Mouse (Mus musculus): ENCODE measurements around the gene Mrpl2.

Gene Mrpl2

GRCm38 (mm10) chr17:46627409-46627808, 18.6 kb upstream of the Mrpl2 start:
- DNase-seq (ENCODE audit: low spot score) = no peak

- DNase-seq (ENCODE audit: low spot score) = peak; percentile 34
These were observed 17.6 kb upstream of the Mrpl2 start for GRCm38 (mm10) chr17:46628471-46628790.

- DNase-seq (ENCODE audit: low spot score) = peak; percentile 80
These were observed 17.0 kb upstream of the Mrpl2 start, which contains the start of gene Ptk7 for GRCm38 (mm10) chr17:46628791-46629684. Gene Ptk7 (minus strand): TSS chr17:46629504.

- peak; percentile 75 for DNase-seq (ENCODE audit: low spot score)
These were observed 16.2 kb upstream of the Mrpl2 start for GRCm38 (mm10) chr17:46629685-46630441.

- DNase-seq (ENCODE audit: low spot score) = peak; percentile 67
These were observed 9.1 kb upstream of the Mrpl2 start for GRCm38 (mm10) chr17:46636831-46637523.

GRCm38 (mm10) chr17:46639929-46640328, 6.1 kb upstream of the Mrpl2 start:
- DNase-seq (ENCODE audit: low spot score) = no peak

GRCm38 (mm10) chr17:46642060-46642459, 4.0 kb upstream of the Mrpl2 start:
- no peak for DNase-seq (ENCODE audit: low spot score)

- no peak for DNase-seq (ENCODE audit: low spot score)
These were observed 1.8 kb upstream of the Mrpl2 start for GRCm38 (mm10) chr17:46644152-46644805.

- DNase-seq (ENCODE audit: low spot score) = peak; percentile 79
These were observed 1.0 kb upstream of the Mrpl2 start for GRCm38 (mm10) chr17:46644916-46645475.

GRCm38 (mm10) chr17:46646322-46646662, 263 bp downstream of the Mrpl2 start:
- DNase-seq (ENCODE audit: low spot score) = no peak

- no peak for DNase-seq (ENCODE audit: low spot score)
These were observed 1.2 kb downstream of the Mrpl2 start for GRCm38 (mm10) chr17:46647279-46647678.

- DNase-seq (ENCODE audit: low spot score) = no peak
These were observed 2.4 kb downstream of the Mrpl2 start for GRCm38 (mm10) chr17:46648436-46648835.

GRCm38 (mm10) chr17:46649811-46650210, 3.8 kb downstream of the Mrpl2 start:
- no peak for DNase-seq (ENCODE audit: low spot score)

GRCm38 (mm10) chr17:46650232-46651031, 4.4 kb downstream of the Mrpl2 start, which contains the start of gene Cul7:
Gene Cul7 (plus strand): TSS chr17:46650337.
- peak; percentile 93 for DNase-seq (ENCODE audit: low spot score)

- DNase-seq (ENCODE audit: low spot score) = no peak
These were observed 5.3 kb downstream of the Mrpl2 start for GRCm38 (mm10) chr17:46651292-46651691.

- no peak for DNase-seq (ENCODE audit: low spot score)
These were observed 5.9 kb downstream of the Mrpl2 start for GRCm38 (mm10) chr17:46651755-46652547.

- DNase-seq (ENCODE audit: low spot score) = no peak
These were observed 10.0 kb downstream of the Mrpl2 start for GRCm38 (mm10) chr17:46656054-46656453.

- DNase-seq (ENCODE audit: low spot score) = no peak
These were observed 15.3 kb downstream of the Mrpl2 start for GRCm38 (mm10) chr17:46661351-46661750.

- DNase-seq (ENCODE audit: low spot score) = no peak
These were observed 16.0 kb downstream of the Mrpl2 start for GRCm38 (mm10) chr17:46661981-46662380.

- DNase-seq (ENCODE audit: low spot score) = no peak
These were observed 16.7 kb downstream of the Mrpl2 start for GRCm38 (mm10) chr17:46662730-46663129.

Measured in urinary bladder, postnatal 14 days (tissue).